In genomic region chr7:141518926-141519325, GRCm38 (mm10) we compare ENCODE assay signal across 17 mouse cellular contexts. TPM values are rescaled to one million over a fixed set of nuclear protein-coding genes. Genes with fewer than 3 reads are reported as not detected.
DNase-seq lines count a peak whose midpoint lies in the region; ATAC-seq and TF ChIP-seq lines count a peak whose summit lies in the region.
"Had no signal": no experiment of that assay in that cellular context is flagged by ENCODE, and none has a peak within 500 bp of the region (broad histone marks: within the 10 kb centered on the region; RNA-seq: fewer than 3 reads in every experiment).

No protein-coding gene starts in this region.

- no peaks in the 10 kb centered on the region for H3K9me3 ChIP-seq in kidney, embryonic 15.5 days (replicated peaks)
- H3K9me3 ChIP-seq: forebrain, embryonic 12.5 days; limb, embryonic 12.5 days; megakaryocyte, embryonic 14.5 days had no signal

- no peak overlapping the region for H3K9ac ChIP-seq in liver, adult 2 months (ENCODE audit: low read depth, low read length)
- no peak overlapping the region for H3K9ac ChIP-seq in kidney, embryonic 15.5 days
- H3K9ac ChIP-seq: forebrain, embryonic 12.5 days; limb, embryonic 12.5 days had no signal

- H3K27ac ChIP-seq in liver, adult 2 months (replicated peaks; ENCODE audit: insufficient read depth, low read depth, low read length) = 0 out of 2 replicates have a peak overlapping the region, but pooled peaks have one; percentile 85
- H3K27ac ChIP-seq in kidney, embryonic 15.5 days = no peak overlapping the region
- H3K27ac ChIP-seq in cerebellum, adult 2 months (ENCODE audit: insufficient read depth, low read length) = no peak overlapping the region
- H3K27ac ChIP-seq: forebrain, embryonic 12.5 days; left cerebral cortex, adult 2 months; limb, embryonic 12.5 days had no signal

- no peak for TF ChIP-seq POLR2A in liver, adult 2 months (IDR thresholded peaks at IDR 0.05; ENCODE audit: extremely low read depth, insufficient read depth, low read length)
- no peak for TF ChIP-seq POLR2A in cerebellum, adult 2 months (IDR thresholded peaks at IDR 0.05; ENCODE audit: borderline replicate concordance, insufficient read depth, low read length)

- H3K4me3 ChIP-seq in liver, adult 2 months (ENCODE audit: insufficient read depth, low read depth, low read length) = no peak overlapping the region
- no peak overlapping the region for H3K4me3 ChIP-seq in kidney, embryonic 15.5 days (replicated peaks)
- H3K4me3 ChIP-seq in cerebellum, adult 2 months (replicated peaks; ENCODE audit: insufficient read depth, low read depth, low read length) = no peak overlapping the region
- H3K4me3 ChIP-seq: forebrain, embryonic 12.5 days; left cerebral cortex, adult 2 months; limb, embryonic 12.5 days; megakaryocyte, embryonic 14.5 days had no signal

- H3K4me1 ChIP-seq in liver, adult 2 months (ENCODE audit: control insufficient read depth, insufficient read depth, low read length) = peaks cover 19% of the 10 kb centered on the region
- H3K4me1 ChIP-seq in kidney, embryonic 15.5 days = no peaks in the 10 kb centered on the region
- peaks cover 14% of the 10 kb centered on the region for H3K4me1 ChIP-seq in cerebellum, adult 2 months (ENCODE audit: control insufficient read depth, insufficient read depth, low read length)
- H3K4me1 ChIP-seq: forebrain, embryonic 12.5 days; limb, embryonic 12.5 days had no signal

- H3K4me2 ChIP-seq in kidney, embryonic 15.5 days = no peak overlapping the region
- H3K4me2 ChIP-seq: forebrain, embryonic 12.5 days; limb, embryonic 12.5 days had no signal

- WGBS in liver, adult 2 months = 88% methylated on average over 3 of the region's 3 CpGs
- WGBS in kidney, embryonic 15.5 days = 87% methylated on average over 3 of the region's 3 CpGs
- WGBS in cerebellum, adult 2 months = 60% methylated on average over 3 of the region's 3 CpGs

- ATAC-seq in erythroid progenitor cell, adult 5-6 weeks (replicated peaks; ENCODE audit: low FRiP score, poor library complexity, severe bottlenecking) = peak; percentile 71
- peak; percentile 95 for ATAC-seq in megakaryocyte-erythroid progenitor cell, adult 5-6 weeks (replicated peaks; ENCODE audit: low FRiP score, low TSS enrichment, poor library complexity, severe bottlenecking)
- no peak for ATAC-seq in kidney, embryonic 15.5 days (replicated peaks; ENCODE audit: low FRiP score)
- ATAC-seq: CD4-positive, CD25-positive, alpha-beta regulatory T cell, adult 4 months; hindbrain, embryonic 16.5 days; lung, postnatal 0 days had no signal

- H3K36me3 ChIP-seq in liver, adult 2 months (ENCODE audit: control insufficient read depth, insufficient read depth, low read length) = no peaks in the 10 kb centered on the region
- H3K36me3 ChIP-seq in kidney, embryonic 15.5 days = peaks cover 43% of the 10 kb centered on the region

- TF ChIP-seq CTCF in liver, adult 2 months (IDR thresholded peaks at IDR 0.05; ENCODE audit: low read depth, low read length) = no peak
- no peak for TF ChIP-seq CTCF in cerebellum, adult 2 months (IDR thresholded peaks at IDR 0.05; ENCODE audit: borderline replicate concordance, insufficient read depth, low read depth, low read length)

- no peaks in the 10 kb centered on the region for H3K27me3 ChIP-seq in liver, adult 2 months (ENCODE audit: control insufficient read depth, insufficient read depth, low read length)
- no peaks in the 10 kb centered on the region for H3K27me3 ChIP-seq in kidney, embryonic 15.5 days
- no peaks in the 10 kb centered on the region for H3K27me3 ChIP-seq in cerebellum, adult 2 months (ENCODE audit: control insufficient read depth, insufficient read depth, low read length)
- H3K27me3 ChIP-seq: forebrain, embryonic 12.5 days; limb, embryonic 12.5 days; megakaryocyte, embryonic 14.5 days had no signal

- peak; percentile 4 to 20 for DNase-seq in spleen, postnatal 36 days (ENCODE audit: low spot score in 2 of 2)
- no peak for DNase-seq in spleen, postnatal 10 days (ENCODE audit: low spot score in 2 of 2)
- DNase-seq in liver, adult 2 months (ENCODE audit: extremely low read depth, low read depth, low spot score) = no peak
- no peak for DNase-seq in cerebellum, adult 2 months
- DNase-seq: kidney, adult 8-10 months; thymus, postnatal 36 days had no signal

- no peaks in the 10 kb centered on the region for H3K79me2 ChIP-seq in liver, adult 2 months (ENCODE audit: control insufficient read depth, insufficient read depth, low read length)

RNA-seq across cellular contexts. Expression of gene Chid1, which starts 20.7 kb away (rescaled TPM):
- 4.6 and 6.8 TPM in 2 replicates for total RNA-seq in erythroid progenitor cell, adult 5-6 weeks (2015; ENCODE audit: low replicate concordance)
- total RNA-seq in erythroid progenitor cell, adult 5-6 weeks (2017; ENCODE audit: low replicate concordance) = 6.8 and 10.8 TPM in 2 replicates
- 24.2 and 30.6 TPM in 2 replicates for total RNA-seq in liver, adult 2 months (2014; rRNA removed)
- 32.6 and 45.1 TPM in 2 replicates for polyA plus RNA-seq in liver, adult 2 months (2012; rRNA removed)
- total RNA-seq in megakaryocyte-erythroid progenitor cell, adult 5-6 weeks (2014; fragmentation: Nextera tagmentation) = 10.5 and 22.5 TPM in 2 replicates
- total RNA-seq in megakaryocyte-erythroid progenitor cell, adult 5-6 weeks (2017) = 31.8 and 44.9 TPM in 2 replicates
- polyA plus RNA-seq in kidney, embryonic 15.5 days (2015; fragmentation: Nextera tagmentation; extraction: Ambion mirVana) = 39.7 and 45.0 TPM in 2 replicates
- 35.8 and 37.9 TPM in 2 replicates for polyA plus RNA-seq in cerebellum, adult 2 months (2012; rRNA removed)

RNA-seq across cellular contexts. Expression of gene Ap2a2, which starts 43.0 kb away (rescaled TPM):
- 71.7 and 96.2 TPM in 2 replicates for total RNA-seq in erythroid progenitor cell, adult 5-6 weeks (2015; ENCODE audit: low replicate concordance)
- total RNA-seq in erythroid progenitor cell, adult 5-6 weeks (2017; ENCODE audit: low replicate concordance) = 108 and 150 TPM in 2 replicates
- total RNA-seq in liver, adult 2 months (2014; rRNA removed) = 42.2 and 54.0 TPM in 2 replicates
- 37.9 and 38.1 TPM in 2 replicates for polyA plus RNA-seq in liver, adult 2 months (2012; rRNA removed)
- 32.0 and 42.0 TPM in 2 replicates for total RNA-seq in megakaryocyte-erythroid progenitor cell, adult 5-6 weeks (2014; fragmentation: Nextera tagmentation)
- 27.0 and 35.5 TPM in 2 replicates for total RNA-seq in megakaryocyte-erythroid progenitor cell, adult 5-6 weeks (2017)
- 77.9 and 87.8 TPM in 2 replicates for polyA plus RNA-seq in kidney, embryonic 15.5 days (2015; fragmentation: Nextera tagmentation; extraction: Ambion mirVana)
- 94.8 and 96.7 TPM in 2 replicates for polyA plus RNA-seq in cerebellum, adult 2 months (2012; rRNA removed)

RNA-seq across cellular contexts. Expression of gene Tspan4, which starts 43.9 kb away (rescaled TPM):
- 1.8 and 3.8 TPM in 2 replicates for total RNA-seq in erythroid progenitor cell, adult 5-6 weeks (2015; ENCODE audit: low replicate concordance)
- 2.2 and 8.0 TPM in 2 replicates for total RNA-seq in erythroid progenitor cell, adult 5-6 weeks (2017; ENCODE audit: low replicate concordance)
- 66.9 and 67.1 TPM in 2 replicates for total RNA-seq in liver, adult 2 months (2014; rRNA removed)
- polyA plus RNA-seq in liver, adult 2 months (2012; rRNA removed) = 78.1 and 135 TPM in 2 replicates
- total RNA-seq in megakaryocyte-erythroid progenitor cell, adult 5-6 weeks (2014; fragmentation: Nextera tagmentation) = 31.6 and 38.2 TPM in 2 replicates
- 26.0 and 33.9 TPM in 2 replicates for total RNA-seq in megakaryocyte-erythroid progenitor cell, adult 5-6 weeks (2017)
- 91.6 and 93.4 TPM in 2 replicates for polyA plus RNA-seq in kidney, embryonic 15.5 days (2015; fragmentation: Nextera tagmentation; extraction: Ambion mirVana)
- polyA plus RNA-seq in cerebellum, adult 2 months (2012; rRNA removed) = 140 and 162 TPM in 2 replicates
- total RNA-seq: neutrophil, adult 5-6 weeks had no signal

RNA-seq across cellular contexts. Expression of gene Polr2l, which starts 44.0 kb away (rescaled TPM):
- 6.7 and 15.5 TPM in 2 replicates for total RNA-seq in erythroid progenitor cell, adult 5-6 weeks (2015; ENCODE audit: low replicate concordance)
- total RNA-seq in erythroid progenitor cell, adult 5-6 weeks (2017; ENCODE audit: low replicate concordance) = 14.4 and 14.9 TPM in 2 replicates
- 41.1 and 43.3 TPM in 2 replicates for total RNA-seq in liver, adult 2 months (2014; rRNA removed)
- polyA plus RNA-seq in liver, adult 2 months (2012; rRNA removed) = 42.8 and 45.7 TPM in 2 replicates
- total RNA-seq in megakaryocyte-erythroid progenitor cell, adult 5-6 weeks (2014; fragmentation: Nextera tagmentation) = 77.2 and 78.1 TPM in 2 replicates
- 53.3 and 54.9 TPM in 2 replicates for total RNA-seq in megakaryocyte-erythroid progenitor cell, adult 5-6 weeks (2017)
- polyA plus RNA-seq in kidney, embryonic 15.5 days (2015; fragmentation: Nextera tagmentation; extraction: Ambion mirVana) = 78.7 and 81.5 TPM in 2 replicates
- polyA plus RNA-seq in cerebellum, adult 2 months (2012; rRNA removed) = 58.9 and 62.3 TPM in 2 replicates

RNA-seq across cellular contexts. Expression of gene Cd151, which starts 51.7 kb away (rescaled TPM):
- 16.6 and 20.1 TPM in 2 replicates for total RNA-seq in erythroid progenitor cell, adult 5-6 weeks (2015; ENCODE audit: low replicate concordance)
- total RNA-seq in erythroid progenitor cell, adult 5-6 weeks (2017; ENCODE audit: low replicate concordance) = 24.1 and 30.7 TPM in 2 replicates
- total RNA-seq in liver, adult 2 months (2014; rRNA removed) = 51.9 and 52.7 TPM in 2 replicates
- 92.8 and 103 TPM in 2 replicates for polyA plus RNA-seq in liver, adult 2 months (2012; rRNA removed)
- total RNA-seq in megakaryocyte-erythroid progenitor cell, adult 5-6 weeks (2014; fragmentation: Nextera tagmentation) = 20.2 and 24.2 TPM in 2 replicates
- total RNA-seq in megakaryocyte-erythroid progenitor cell, adult 5-6 weeks (2017) = 13.2 and 17.6 TPM in 2 replicates
- 30.9 and 34.8 TPM in 2 replicates for polyA plus RNA-seq in kidney, embryonic 15.5 days (2015; fragmentation: Nextera tagmentation; extraction: Ambion mirVana)
- 68.7 and 73.9 TPM in 2 replicates for polyA plus RNA-seq in cerebellum, adult 2 months (2012; rRNA removed)

Comparison
In these comparisons a context has a peak if more than half of its experiments do, and no peak if none do; other contexts are left out.
1. DNase-seq: peak in spleen, postnatal 36 days (2 of 2); none in spleen, postnatal 10 days (0 of 2), liver, adult 2 months (single experiment) and cerebellum, adult 2 months (0 of 2).